Mouse (Mus musculus) kidney, embryonic 16.5 days (tissue): ENCODE measurements around the gene Esr1. TPM values are rescaled to one million over a fixed set of nuclear protein-coding genes. Genes with fewer than 3 reads are reported as not detected.
A peak's percentile ranks its signal among the peaks of the same experiment; 100 is the strongest.
"Not testable (repeated sequence)": the region's sequence is repeated elsewhere in the genome, so short reads cannot be mapped to it uniquely, and the experiment has no call there.

ENCODE experiments used
- ATAC-seq: fragments of 200-750 bp; cut with Nextera tagmentation; 2 replicates; pipeline ENCODE4 v1.8.0; 2017; ENCODE audit warnings: moderate TSS enrichment; ENCODE audit not compliant: low FRiP score, low TSS enrichment
- H3K27ac ChIP-seq: fragments of 300-500 bp; sonication (generic); 2 replicates; pipeline ENCODE4 v1.5.1; 2014; ENCODE audit warnings: low read length
- H3K27me3 ChIP-seq: fragments of 300-500 bp; sonication (generic); 2 replicates; pipeline ENCODE4 v1.6.1; 2014; ENCODE audit warnings: low read length, control low read depth, mixed read lengths; ENCODE audit not compliant: insufficient read depth
- H3K36me3 ChIP-seq: fragments of 300-500 bp; sonication (generic); 2 replicates; pipeline ENCODE4 v1.6.1; 2014; ENCODE audit warnings: low read length, control low read depth, mixed read lengths; ENCODE audit not compliant: insufficient read depth
- H3K4me1 ChIP-seq: fragments of 300-500 bp; sonication (generic); 2 replicates; pipeline ENCODE4 v1.6.1; 2014; ENCODE audit warnings: low read length, control low read depth, mixed read lengths; ENCODE audit not compliant: insufficient read depth
- H3K4me2 ChIP-seq: fragments of 300-500 bp; sonication (generic); replicated peaks from 2 replicates; pipeline ENCODE4 v1.6.1; 2014; ENCODE audit warnings: low read depth, low read length
- H3K4me3 ChIP-seq: fragments of 300-500 bp; sonication (generic); 2 replicates; pipeline ENCODE4 v1.5.1; 2014; ENCODE audit warnings: mild to moderate bottlenecking, low read length
- H3K9ac ChIP-seq: fragments of 300-500 bp; sonication (generic); replicated peaks from 2 replicates; pipeline ENCODE4 v1.6.1; 2014; ENCODE audit warnings: low read length
- H3K9me3 ChIP-seq: fragments of 300-500 bp; sonication (generic); 2 replicates; pipeline ENCODE4 v1.6.1; 2016; ENCODE audit warnings: low read length, control low read depth
- WGBS: fragments of 180-500 bp; shearing (Covaris S2); extraction: QIAGEN DNeasy Blood & Tissue Kit; methylation state at CpG from one replicate; pipeline ENCODE4 v1.1.7; 2014; 5-methylcytosine and 5-hydroxymethylcytosine counted together
- polyA plus RNA-seq: library from polyadenylated mRNA; unstranded; fragments of >200 nt; fragmentation: Nextera tagmentation; extraction: Ambion mirVana; gene quantifications from 2 replicates; pipeline ENCODE4 v1.2.1, GENCODE M21; 2015

Gene Esr1
- polyA plus RNA-seq, 1 experiment from 2014 or later: 2.5 TPM

DNA sequence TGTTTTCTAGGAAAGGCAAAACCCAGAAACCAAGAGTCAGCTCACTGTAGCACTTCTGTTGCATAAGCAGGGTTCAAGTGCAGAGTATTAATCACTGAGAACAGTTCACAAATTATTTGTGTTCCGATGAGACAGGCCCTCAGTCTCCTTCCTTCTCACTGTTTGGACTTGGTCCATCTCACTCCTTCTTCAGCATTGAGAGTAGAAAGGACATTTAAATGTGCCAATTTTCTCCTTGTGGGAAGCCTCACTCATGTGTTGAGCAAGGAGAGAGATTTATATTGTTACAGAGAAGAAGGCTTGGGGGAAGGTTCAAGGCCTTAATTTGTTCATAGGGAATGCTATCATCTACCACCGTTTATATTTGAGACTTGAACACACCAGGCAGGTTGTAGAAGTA, 6.6 kb downstream of the Esr1 start:
- WGBS: 38% methylated on average over 2 of the region's 2 CpGs
- no peaks in the 10 kb centered on the region for H3K36me3 ChIP-seq
- H3K4me3 ChIP-seq: no peak overlapping the region
- H3K27me3 ChIP-seq: no peaks in the 10 kb centered on the region
- no peak overlapping the region for H3K9ac ChIP-seq
- peaks cover 29% of the 10 kb centered on the region for H3K4me1 ChIP-seq
- H3K4me2 ChIP-seq: no peak overlapping the region
- ATAC-seq: no peak
- no peaks in the 10 kb centered on the region for H3K9me3 ChIP-seq
- peak overlapping the region; percentile 31; the same call in 1 of the 2 replicates for H3K27ac ChIP-seq

- Histone ChIP-seq H3K4me2 (no peak overlapping the region), H3K4me1 (peaks cover 28% of the 10 kb centered on the region), H3K27me3 (no peaks in the 10 kb centered on the region), H3K36me3 (no peaks in the 10 kb centered on the region), H3K27ac (peak overlapping the region; percentile 52; the same call in 1 of the 2 replicates), H3K9ac (no peak overlapping the region), H3K9me3 (no peaks in the 10 kb centered on the region), H3K4me3 (no peak overlapping the region)
- WGBS: 27% methylated on average over 5 of the region's 5 CpGs
- ATAC-seq: peak; percentile 76; the same call in 1 of the 2 replicates
These were observed 7.3 kb downstream of the Esr1 start for GRCm38 (mm10) chr10:4618686-4619085.

DNA sequence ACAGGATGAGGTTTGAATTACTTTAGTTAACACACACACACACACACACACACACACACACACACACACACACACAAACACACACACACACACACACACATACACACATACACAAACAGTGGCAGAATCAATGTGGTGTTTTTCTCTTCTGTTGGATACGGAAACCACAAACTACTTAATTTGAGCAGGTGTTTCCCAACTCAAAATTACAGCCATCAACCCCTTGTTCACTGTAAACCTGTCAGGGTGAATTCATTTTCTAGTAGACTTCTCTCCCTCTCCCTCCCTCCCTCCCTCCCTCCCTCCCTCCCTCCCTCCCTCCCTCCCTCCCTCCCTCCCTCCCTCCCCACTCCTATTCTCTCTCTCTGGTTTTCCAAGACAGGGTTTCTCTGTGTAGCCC, 8.0 kb downstream of the Esr1 start:
- H3K4me2 ChIP-seq, ATAC-seq: not testable (repeated sequence)
- WGBS: 89% methylated on average over 1 of the region's 1 CpGs

DNA sequence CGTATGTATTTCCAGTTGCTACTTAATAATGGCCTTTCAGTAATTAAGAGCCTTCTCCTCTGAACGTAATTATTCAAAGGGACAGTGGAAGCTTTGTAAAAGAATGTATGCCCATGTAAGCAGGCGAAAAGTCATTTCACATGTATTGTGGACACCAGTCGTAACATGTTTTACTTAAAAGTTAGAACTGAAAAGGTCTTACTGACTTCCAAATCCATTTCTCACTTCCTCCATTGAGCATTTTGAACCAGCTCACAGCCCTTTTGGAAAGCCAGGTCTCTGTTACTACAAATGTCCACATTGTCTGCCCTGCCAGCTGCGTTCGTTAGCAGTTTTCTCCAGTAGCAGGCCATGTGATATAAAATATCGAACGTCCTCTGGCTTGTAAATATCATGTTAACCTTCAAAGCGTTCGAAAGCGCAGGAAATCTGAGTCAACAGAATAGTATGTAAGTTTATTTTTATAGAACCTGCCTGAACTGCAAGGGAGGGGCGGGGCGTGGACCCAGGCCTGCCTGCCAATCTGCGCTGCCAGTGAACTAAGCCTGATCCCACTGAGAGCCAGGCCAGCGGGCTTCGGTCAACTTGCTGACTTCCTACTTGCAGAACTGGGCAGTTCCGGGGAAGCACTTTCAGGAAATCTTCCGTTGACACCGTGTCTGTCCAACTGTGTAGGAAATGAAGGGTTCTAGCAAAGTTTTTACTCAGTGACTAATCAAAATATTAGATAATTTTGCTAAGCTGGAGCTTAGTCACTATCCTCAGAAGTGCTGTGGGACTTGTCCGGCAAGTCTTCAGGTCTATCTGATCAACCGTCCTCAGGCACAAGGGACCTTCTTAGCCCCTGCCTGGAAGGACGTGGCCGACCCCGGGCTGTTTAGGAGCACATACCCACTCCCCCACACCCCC, 9.5 kb downstream of the Esr1 start:
- Histone ChIP-seq H3K36me3 (no peaks in the 10 kb centered on the region), H3K9me3 (no peaks in the 10 kb centered on the region), H3K4me2 (no peak overlapping the region), H3K4me1 (peaks cover 26% of the 10 kb centered on the region), H3K27me3 (no peaks in the 10 kb centered on the region), H3K9ac (no peak overlapping the region), H3K4me3 (no peak overlapping the region), H3K27ac (no peak overlapping the region)
- ATAC-seq: no peak
- WGBS: 56% methylated on average over 24 of the region's 24 CpGs

More for the DNA sequence above, 8.0 kb downstream of the Esr1 start:
- H3K36me3 ChIP-seq, H3K27ac ChIP-seq, H3K4me3 ChIP-seq, H3K27me3 ChIP-seq, H3K9ac ChIP-seq, H3K9me3 ChIP-seq: not testable (repeated sequence)
- peaks cover 26% of the 10 kb centered on the region for H3K4me1 ChIP-seq

- H3K4me1 ChIP-seq: peaks cover 26% of the 10 kb centered on the region
- H3K4me2 ChIP-seq: no peak overlapping the region
- WGBS: 96% methylated on average over 5 of the region's 5 CpGs
- H3K9ac ChIP-seq: no peak overlapping the region
- no peak overlapping the region for H3K27ac ChIP-seq
- no peaks in the 10 kb centered on the region for H3K27me3 ChIP-seq
- H3K4me3 ChIP-seq: no peak overlapping the region
- ATAC-seq: no peak
- H3K9me3 ChIP-seq: no peaks in the 10 kb centered on the region
- no peaks in the 10 kb centered on the region for H3K36me3 ChIP-seq
These were observed 10.1 kb downstream of the Esr1 start for GRCm38 (mm10) chr10:4621505-4621815.

GRCm38 (mm10) chr10:4623319-4623718, 11.9 kb downstream of the Esr1 start:
- Histone ChIP-seq H3K9me3 (no peaks in the 10 kb centered on the region), H3K9ac (no peak overlapping the region), H3K4me3 (no peak overlapping the region), H3K27ac (no peak overlapping the region), H3K36me3 (no peaks in the 10 kb centered on the region), H3K4me1 (peaks cover 18% of the 10 kb centered on the region), H3K27me3 (no peaks in the 10 kb centered on the region), H3K4me2 (no peak overlapping the region)
- ATAC-seq: no peak

DNA sequence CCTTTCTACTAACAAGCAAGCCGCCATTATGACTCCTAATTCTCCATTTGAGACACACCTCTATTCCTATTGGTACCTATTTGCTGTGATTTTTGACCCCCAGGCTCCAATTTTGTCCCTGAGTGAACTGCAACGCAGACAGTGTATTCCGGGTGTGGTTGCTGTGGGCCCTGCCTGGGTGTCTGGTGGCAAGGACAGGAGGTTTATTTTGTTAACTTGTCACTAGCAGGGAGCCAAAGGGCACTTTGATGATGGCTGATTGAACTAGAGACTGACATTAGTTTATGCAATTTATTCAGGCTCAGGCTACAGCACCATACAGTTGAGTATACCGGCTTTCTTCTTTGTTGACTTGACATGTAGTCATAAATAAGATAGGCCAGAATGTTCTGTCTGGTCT, 13.2 kb downstream of the Esr1 start:
- Histone ChIP-seq H3K36me3 (no peaks in the 10 kb centered on the region), H3K27me3 (no peaks in the 10 kb centered on the region), H3K27ac (no peak overlapping the region), H3K4me2 (no peak overlapping the region), H3K9me3 (no peaks in the 10 kb centered on the region), H3K4me3 (no peak overlapping the region), H3K9ac (no peak overlapping the region), H3K4me1 (peaks cover 11% of the 10 kb centered on the region; the same call in 1 of the 2 replicates)
- no peak for ATAC-seq
- WGBS: 75% methylated on average over 4 of the region's 4 CpGs

DNA sequence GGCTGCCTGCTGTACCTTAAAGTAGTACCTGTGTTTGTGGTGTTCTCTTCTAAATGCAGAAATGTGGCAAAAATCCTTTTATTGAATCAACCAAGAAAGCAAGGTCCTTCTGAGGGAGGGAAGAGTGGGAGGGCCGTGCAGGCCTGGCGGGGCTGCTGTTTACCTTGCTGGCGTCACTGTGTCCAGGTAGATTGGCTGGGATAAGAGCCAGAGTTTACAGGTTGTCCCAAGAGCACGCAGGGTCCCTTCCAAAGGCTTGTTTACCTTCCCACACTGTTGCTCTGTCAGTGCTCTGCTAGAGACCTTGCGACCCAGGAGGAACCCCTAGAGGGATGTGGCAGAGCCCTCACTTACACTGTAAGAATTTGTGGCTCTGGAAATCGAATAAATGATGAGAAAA, 13.9 kb downstream of the Esr1 start:
- Histone ChIP-seq H3K4me2 (no peak overlapping the region), H3K4me3 (no peak overlapping the region), H3K27me3 (no peaks in the 10 kb centered on the region), H3K9ac (no peak overlapping the region), H3K9me3 (no peaks in the 10 kb centered on the region), H3K27ac (no peak overlapping the region), H3K36me3 (no peaks in the 10 kb centered on the region), H3K4me1 (peaks cover 11% of the 10 kb centered on the region; the same call in 1 of the 2 replicates)
- no peak for ATAC-seq
- 71% methylated on average over 6 of the region's 6 CpGs for WGBS

GRCm38 (mm10) chr10:4626432-4626831, 15.0 kb downstream of the Esr1 start:
- ATAC-seq: no peak
- 81% methylated on average over 7 of the region's 7 CpGs for WGBS
- H3K4me2 ChIP-seq: no peak overlapping the region
- H3K27me3 ChIP-seq: no peaks in the 10 kb centered on the region
- H3K9ac ChIP-seq: no peak overlapping the region
- no peaks in the 10 kb centered on the region for H3K4me1 ChIP-seq
- H3K4me3 ChIP-seq: no peak overlapping the region
- no peaks in the 10 kb centered on the region for H3K9me3 ChIP-seq
- H3K36me3 ChIP-seq: no peaks in the 10 kb centered on the region
- no peak overlapping the region for H3K27ac ChIP-seq

DNA sequence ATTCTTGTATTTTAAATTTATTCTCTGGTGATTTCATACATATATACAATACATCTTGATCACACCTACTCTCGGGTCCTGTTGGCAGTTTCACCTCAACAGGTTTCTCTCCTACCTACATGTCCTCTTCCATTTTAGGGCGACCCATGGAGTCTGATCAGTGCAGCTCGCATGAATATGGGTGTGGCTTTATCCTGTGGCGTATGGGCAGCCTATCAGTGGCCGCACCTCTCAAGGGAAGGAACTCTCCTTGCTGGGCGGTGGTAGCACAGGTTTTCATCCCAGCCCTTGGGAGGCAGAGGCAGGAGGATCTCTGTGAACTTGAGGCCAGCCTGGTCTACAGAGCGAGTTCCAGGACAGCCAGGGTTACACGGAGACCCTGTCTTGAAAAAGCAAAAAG, 15.6 kb downstream of the Esr1 start:
- Histone ChIP-seq H3K9ac (no peak overlapping the region), H3K4me3 (no peak overlapping the region), H3K27ac (no peak overlapping the region), H3K36me3 (no peaks in the 10 kb centered on the region), H3K27me3 (no peaks in the 10 kb centered on the region), H3K9me3 (no peaks in the 10 kb centered on the region), H3K4me1 (no peaks in the 10 kb centered on the region), H3K4me2 (no peak overlapping the region)
- 93% methylated on average over 8 of the region's 8 CpGs for WGBS
- no peak for ATAC-seq
